Mouse (Mus musculus): Measurements from ENCODE around the gene Hist1h2bn. TPM values are rescaled to one million over a fixed set of nuclear protein-coding genes. Genes with fewer than 3 reads are reported as not detected.
"Not testable (repeated sequence)": the region's sequence is repeated elsewhere in the genome, so short reads cannot be mapped to it uniquely, and the experiment has no call there.

Hist1h2bn gene
- total RNA-seq, 2 experiments from 2014 or later: 1.4 TPM; not detected in 1

- Histone ChIP-seq H3K27ac (no peak overlapping the region), H3K4me3 (no peak overlapping the region)
- no peak for TF ChIP-seq CTCF (IDR thresholded peaks at IDR 0.05)
- no peak for DNase-seq
- intact Hi-C loops (cut with DNase I): loop anchor here (5.0 to 10.0 kb wide), 3 partner anchors 34 to 1966 kb away; partner anchors contain the start of genes Hist1h1b, Hist1h2ac, Hist1h2ak and Hist1h2an
Measured at GRCm38 (mm10) chr13:21718381-21719080, 35.4 kb upstream of the Hist1h2bn start.

- H3K27ac ChIP-seq; DNase-seq; intact Hi-C loops (cut with DNase I): not testable (repeated sequence)
- peak overlapping the region; percentile 74 for H3K4me3 ChIP-seq
Measured at GRCm38 (mm10) chr13:21721107-21721756, 32.7 kb upstream of the Hist1h2bn start.

DNA sequence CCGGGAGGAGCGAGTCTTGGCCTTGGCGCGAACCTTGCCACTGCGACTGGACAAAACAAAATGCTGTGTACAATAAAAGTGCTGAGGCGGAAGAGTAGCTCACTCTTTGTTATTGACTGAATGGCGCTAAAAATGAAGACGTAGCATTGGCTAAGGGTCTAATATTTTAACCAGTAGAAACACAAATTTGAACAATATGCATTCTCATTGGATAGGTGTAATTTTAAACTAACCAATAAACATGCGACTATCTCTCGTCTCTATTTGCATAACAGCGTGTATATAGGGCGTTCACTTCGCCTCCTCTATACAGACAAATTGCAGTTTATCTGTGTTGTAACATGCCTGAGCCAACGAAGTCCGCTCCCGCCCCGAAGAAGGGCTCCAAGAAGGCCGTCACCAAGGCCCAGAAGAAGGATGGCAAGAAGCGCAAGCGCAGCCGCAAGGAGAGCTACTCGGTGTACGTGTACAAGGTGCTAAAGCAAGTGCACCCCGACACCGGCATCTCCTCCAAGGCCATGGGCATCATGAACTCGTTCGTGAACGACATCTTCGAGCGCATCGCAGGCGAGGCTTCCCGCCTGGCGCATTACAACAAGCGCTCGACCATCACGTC lies 32.1 kb upstream of the Hist1h2bn start, which contains the start of gene Hist1h2bm:
TSS of gene Hist1h2bm (plus strand) at position 288 of the 616 bp plus-strand sequence.
- H3K4me3 ChIP-seq: peak within 1 kb of the TSS; percentile 74
- peak; percentile 35 for DNase-seq
- intact Hi-C loops (cut with DNase I): not testable (repeated sequence)

DNA sequence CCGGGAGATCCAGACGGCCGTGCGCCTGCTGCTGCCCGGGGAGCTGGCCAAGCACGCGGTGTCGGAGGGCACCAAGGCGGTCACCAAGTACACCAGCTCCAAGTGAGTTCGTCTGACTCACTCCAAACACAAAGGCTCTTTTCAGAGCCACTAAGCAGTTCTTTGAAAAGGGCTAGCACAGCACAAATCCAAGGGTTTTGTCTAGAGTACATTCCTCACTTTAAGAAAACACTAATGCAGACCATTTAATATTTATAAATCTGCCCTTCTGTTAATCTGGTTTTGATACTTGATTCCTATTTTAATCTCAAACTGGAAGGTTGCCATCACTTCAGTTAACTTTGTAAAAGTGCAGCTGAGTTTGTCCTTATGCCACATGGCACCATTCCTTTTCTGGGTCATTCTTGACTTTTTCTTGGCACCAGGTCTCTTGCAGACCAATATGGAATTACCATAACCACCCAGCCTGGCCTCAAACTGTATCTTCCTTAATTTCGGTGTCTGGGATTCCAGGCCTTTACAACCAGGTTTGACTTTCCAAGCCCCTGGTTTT lies 31.5 kb upstream of the Hist1h2bn start:
- intact Hi-C loops (cut with DNase I): no loop called here
- no peak for TF ChIP-seq CTCF (IDR thresholded peaks at IDR 0.05)
- no peak for DNase-seq
- H3K27ac ChIP-seq: no peak overlapping the region
- peak overlapping the region; percentile 74 for H3K4me3 ChIP-seq

More for the DNA sequence above, 32.1 kb upstream of the Hist1h2bn start, which contains the start of gene Hist1h2bm:
- peak within 1 kb of the TSS; percentile 54; the same call in 1 of the 2 replicates for H3K27ac ChIP-seq

DNA sequence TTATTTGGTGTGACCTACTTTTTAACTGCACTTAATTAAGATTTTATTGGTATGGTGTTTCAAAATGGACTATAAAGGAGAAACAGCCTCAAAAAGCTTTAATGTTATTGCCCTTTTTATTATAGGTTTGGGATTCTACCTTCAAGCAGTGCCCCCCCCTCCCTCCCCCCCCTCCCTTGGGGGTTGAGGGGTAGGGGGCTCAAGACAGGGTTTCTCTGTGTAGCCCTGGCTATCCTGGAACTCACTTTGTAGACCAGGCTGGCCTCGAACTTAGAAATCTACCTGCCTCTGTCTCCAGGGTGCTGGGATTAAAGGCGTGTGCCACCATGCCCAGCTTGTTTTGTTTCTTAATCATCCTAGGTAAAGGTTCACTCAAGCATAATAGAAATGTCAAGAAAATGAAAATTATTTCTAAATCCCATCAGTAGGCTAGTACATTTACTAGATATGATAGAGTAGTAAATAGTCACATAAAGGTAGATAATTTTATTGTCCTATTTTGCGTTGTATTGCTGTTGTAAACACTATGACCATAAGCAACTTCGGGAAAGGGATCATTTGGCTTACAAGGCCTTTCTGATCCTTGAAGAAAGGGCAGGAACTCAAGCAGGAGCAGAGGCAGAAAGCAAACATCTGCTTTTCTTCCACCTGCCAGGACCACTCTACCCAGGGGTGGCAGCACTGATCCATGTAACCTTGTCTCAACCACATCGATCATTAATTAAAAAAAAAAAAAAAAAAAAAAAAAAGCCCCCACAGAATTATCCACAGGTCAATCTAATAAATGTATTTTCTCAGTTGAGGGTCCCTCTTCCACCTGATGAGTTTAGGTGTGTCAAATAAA lies 30.7 kb upstream of the Hist1h2bn start:
- Histone ChIP-seq H3K27ac (no peak overlapping the region), H3K4me3 (no peak overlapping the region)
- intact Hi-C loops (cut with DNase I): no loop called here
- DNase-seq: no peak
- TF ChIP-seq CTCF (IDR thresholded peaks at IDR 0.05): no peak

DNA sequence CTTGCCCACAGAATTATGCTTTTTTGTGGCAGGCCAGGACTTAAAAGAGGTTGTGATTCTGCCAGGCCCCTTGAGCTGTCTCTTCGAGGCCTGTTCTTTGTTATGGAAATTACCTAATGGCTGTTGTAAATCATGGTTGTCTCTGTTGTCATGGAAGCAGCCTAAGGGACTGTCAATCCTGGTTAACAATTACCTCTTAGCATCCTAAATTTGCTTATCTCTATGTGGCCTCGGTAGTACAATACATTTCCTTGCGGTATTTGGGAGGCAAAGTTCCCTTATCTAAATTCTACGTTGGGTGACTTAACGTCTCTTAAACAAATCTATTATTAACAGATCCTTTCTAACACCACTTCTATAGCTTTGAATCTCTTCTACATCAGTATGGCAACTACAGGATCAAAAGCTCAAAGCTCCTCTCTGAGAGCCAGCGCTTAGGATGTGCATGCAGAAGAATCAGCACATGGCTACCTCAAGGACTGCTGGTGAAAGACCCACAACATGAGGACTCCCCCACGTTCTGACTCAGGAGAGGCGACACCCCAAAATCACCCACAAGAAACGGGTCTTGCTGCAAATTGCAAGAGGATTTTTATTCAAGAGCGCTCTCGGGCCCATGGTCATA lies 25.9 kb upstream of the Hist1h2bn start:
- DNase-seq: no peak
- Histone ChIP-seq H3K27ac (no peak overlapping the region), H3K4me3 (no peak overlapping the region)
- no peak for TF ChIP-seq CTCF (IDR thresholded peaks at IDR 0.05)
- intact Hi-C loops (cut with DNase I): no loop called here

- Histone ChIP-seq H3K4me3 (no peak overlapping the region), H3K27ac (no peak overlapping the region)
- intact Hi-C loops (cut with DNase I): no loop called here
- TF ChIP-seq CTCF (IDR thresholded peaks at IDR 0.05): no peak
- no peak for DNase-seq
Measured at GRCm38 (mm10) chr13:21729544-21729943, 24.4 kb upstream of the Hist1h2bn start.

- H3K27ac ChIP-seq: no peak overlapping the region
- intact Hi-C loops (cut with DNase I): no loop called here
- H3K4me3 ChIP-seq: no peak overlapping the region
- no peak for DNase-seq
- no peak for TF ChIP-seq CTCF (IDR thresholded peaks at IDR 0.05)
Measured at GRCm38 (mm10) chr13:21733466-21733865, 20.5 kb upstream of the Hist1h2bn start.

DNA sequence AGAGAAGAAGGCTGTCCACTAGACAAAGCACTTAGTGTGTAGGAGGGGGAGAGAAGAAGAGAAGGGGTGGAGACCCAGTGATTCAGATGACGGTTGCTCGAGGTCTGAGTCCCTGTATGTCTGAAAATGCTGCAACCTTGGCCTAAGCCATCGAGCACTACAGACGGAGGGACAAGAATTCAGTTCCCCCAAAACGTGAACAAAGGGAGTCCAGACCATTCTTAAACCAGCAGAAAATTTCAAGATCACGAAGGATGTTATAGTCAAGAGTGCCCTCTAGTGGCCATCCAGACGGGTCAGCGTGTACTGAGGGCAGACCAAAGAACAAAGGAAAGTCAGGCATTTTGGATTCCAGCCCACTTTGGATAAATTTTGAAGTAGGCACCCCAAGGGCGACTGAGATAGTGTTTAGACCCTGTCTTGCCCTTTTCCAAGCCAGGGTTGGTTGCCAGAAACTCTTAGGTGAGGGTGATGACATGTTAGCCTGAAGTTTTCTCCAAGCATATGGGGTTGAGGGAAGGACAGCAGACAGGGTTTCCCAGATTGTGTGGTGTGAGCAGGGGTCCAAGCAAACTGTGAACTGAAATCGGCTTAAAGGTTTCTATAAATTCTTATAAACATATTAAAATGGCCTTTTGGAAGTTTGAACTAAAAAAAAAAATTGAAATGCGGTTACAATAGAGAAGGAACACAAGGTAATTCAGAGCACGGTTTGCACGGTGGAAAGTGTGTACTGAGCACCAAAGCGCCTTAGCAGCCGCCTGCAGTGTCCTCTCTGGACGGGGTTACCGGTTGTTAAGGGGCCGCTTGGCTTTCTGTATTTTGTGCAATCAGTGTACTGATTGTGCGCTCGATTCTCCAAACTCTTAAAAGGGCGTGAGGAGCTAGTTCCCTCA lies 19.7 kb upstream of the Hist1h2bn start:
- peak overlapping the region; percentile 74 for H3K4me3 ChIP-seq
- peak; percentile 65 for DNase-seq
- H3K27ac ChIP-seq: peak overlapping the region; percentile 74
- intact Hi-C loops (cut with DNase I): loop anchor here (1.0 to 2.0 kb wide), 2 partner anchors 17 to 20 kb away; partner anchors contain the start of gene Hist1h4k
- peak; percentile 91 for TF ChIP-seq CTCF (IDR thresholded peaks at IDR 0.05)

DNA sequence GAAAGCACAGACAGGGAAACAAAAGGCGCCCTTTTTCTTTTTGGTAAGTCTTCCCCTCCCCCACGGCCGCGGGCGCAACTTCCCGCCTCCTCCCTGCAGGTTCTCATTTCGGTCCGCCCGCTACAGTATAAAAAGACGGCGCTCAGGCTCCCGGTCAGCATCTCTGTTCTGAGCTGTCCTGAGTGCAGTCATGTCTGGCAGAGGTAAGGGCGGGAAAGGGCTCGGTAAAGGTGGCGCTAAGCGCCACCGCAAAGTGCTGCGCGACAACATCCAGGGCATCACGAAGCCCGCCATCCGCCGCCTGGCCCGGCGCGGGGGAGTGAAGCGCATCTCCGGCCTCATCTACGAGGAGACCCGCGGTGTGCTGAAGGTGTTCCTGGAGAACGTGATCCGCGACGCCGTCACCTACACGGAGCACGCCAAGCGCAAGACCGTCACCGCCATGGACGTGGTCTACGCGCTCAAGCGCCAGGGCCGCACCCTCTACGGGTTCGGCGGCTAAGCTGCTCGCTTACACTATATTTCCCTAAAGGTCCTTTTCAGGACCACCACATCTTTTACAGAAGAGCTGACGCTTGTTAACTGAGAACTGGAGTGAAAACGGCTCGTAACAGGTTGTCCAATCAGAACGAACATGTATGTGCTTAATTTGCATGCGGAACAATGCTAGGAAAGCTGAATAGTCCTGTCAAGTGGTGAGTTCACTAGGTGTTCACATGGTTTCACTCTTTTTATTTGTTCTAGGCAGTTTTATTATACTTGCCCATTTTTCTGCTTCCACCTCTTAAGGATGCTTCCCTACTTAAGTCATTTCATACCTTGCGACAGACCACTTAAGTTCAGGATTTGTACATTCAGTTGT lies 18.8 kb upstream of the Hist1h2bn start, which contains the start of gene Hist1h4j:
TSS of gene Hist1h4j (plus strand) at position 159 of the 862 bp plus-strand sequence.
- intact Hi-C loops (cut with DNase I): loop anchor here (1.0 to 2.0 kb wide), 2 partner anchors 16 to 21 kb away; partner anchors contain the start of gene Hist1h4k
- H3K4me3 ChIP-seq: peak within 1 kb of the TSS; percentile 74
- peak; percentile 60 for DNase-seq
- H3K27ac ChIP-seq: peak within 1 kb of the TSS; percentile 74

All from gastrocnemius, adult 2 months (tissue).